Mouse (Mus musculus) left cerebral cortex, adult 9 months (tissue): ENCODE data around the gene Arhgef28.
"Not testable (repeated sequence)": the region's sequence is repeated elsewhere in the genome, so short reads cannot be mapped to it uniquely, and the experiment has no call there.

Source experiments
- DNase-seq, 2 experiments: peaks; one replicate each; pipeline ENCODE4 v3.0.0; 2022; ENCODE audit warnings: low spot score in 2 of 2

The Arhgef28 gene

DNA sequence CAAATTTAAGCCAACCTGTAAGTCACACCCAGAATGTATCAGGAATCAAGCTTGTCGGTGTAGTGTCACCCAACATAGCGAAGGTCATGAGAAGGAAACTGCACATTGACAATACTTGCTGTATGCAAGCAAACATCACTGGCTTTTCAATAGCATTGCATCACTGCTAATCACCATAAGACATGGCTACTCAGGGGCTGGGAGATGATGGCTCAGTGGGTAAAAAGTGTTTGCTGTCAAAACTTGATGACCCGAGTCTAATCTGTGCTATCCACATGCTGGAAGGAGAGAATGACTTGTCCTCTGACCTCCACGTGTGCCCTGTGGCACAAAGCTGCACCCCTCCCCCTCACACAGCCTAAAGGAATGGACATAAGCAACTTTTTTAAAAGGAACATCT, 133.0 kb downstream of the Arhgef28 start:
- DNase-seq, result no peak

DNA sequence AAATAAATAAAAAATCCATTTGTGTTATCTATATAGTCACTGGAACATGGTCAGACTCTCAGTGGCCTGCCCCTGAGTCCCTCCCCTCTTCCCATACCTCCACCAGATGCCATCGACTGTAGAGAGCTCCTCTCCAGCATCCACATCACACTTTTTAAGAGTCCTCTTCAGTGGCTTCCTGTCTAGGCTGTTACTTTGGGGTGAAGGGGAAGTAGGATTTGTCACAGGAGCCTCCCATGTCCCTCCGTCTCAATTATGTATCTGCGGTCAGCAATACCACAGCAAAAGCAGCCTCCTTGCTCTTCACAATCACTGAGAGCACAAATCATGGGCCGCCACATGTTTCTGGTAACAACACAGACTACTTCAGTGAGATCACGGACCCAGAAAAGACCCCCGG, 135.8 kb downstream of the Arhgef28 start:
- no peak for DNase-seq

DNA sequence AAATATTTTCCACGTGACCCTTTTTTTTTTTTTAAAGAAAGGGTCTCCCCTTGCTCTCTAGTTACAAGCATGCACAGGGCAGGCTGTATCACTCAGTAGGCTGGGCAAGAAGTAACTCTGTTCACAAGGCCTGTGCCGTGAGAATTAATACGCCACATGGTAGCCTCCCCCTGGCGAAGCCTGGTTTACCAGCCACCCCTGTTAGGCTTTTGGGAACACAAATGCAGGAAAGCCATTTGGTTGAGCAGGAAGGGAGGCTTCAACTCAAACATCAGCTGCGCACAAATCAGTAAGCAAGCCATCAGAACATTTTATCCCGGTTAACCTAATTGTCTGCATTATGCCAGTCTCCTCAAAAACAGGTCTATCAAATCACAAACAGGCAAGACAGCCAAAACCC, 136.6 kb downstream of the Arhgef28 start:
- DNase-seq, result no peak

DNA sequence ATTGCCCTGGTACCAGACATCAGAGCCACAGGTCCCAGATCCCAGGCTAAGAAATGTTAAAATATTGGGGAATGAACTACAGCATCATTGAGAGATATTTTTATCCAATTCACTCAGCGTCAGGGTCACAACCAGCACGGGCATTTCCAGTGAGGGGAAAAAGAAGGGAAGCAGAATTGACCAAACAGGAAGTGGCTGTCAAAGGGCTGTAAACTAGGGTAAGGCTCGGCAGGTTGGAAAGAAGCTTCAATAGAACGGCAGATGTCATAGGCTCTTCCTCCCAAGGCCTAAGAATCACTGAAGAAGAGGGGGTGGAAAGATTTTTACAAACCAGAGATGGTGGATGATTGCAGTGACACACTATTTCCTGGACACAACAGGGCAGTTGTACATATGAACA, 143.4 kb downstream of the Arhgef28 start:
- DNase-seq, result no peak

DNA sequence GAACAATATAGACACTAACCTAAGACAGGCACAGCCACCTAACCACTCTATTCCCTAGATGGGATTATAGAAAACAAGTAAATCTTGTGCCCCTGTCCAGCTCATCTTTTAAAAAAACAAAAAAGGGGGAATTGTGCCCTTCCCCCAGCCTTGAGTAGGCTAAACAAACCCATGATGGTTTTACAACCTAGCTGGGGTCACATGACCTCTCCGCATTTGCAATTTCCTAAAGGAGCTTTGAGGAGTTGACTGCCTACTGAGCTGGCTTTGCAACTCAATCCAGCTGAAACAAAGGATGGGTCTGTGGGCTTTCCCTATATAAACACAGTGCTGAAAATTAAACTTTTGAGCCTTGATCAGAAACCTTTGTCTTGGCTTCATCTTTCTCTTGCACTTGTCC, 146.1 kb downstream of the Arhgef28 start:
- not testable (repeated sequence) for DNase-seq

DNA sequence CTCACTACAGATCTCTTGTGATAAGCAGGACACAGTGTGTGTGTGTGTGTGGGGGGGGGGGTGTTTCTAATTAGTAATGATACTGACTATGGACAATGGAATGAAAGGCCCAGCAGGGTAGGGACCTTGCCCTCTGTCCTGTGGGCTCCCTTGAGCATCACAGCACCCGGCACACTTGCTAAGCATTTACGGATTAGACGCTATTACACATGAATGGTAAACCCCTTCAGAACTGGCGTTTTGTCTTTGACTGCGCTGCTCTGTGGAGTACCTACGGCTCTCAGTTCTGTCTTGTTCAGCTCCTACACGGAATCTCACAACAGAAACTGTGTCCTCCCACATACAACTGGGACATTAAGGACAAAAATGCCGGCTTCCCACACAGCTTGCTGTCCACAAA, 151.0 kb downstream of the Arhgef28 start:
- DNase-seq, result peak in 1 of 2 experiments; percentile 13

DNA sequence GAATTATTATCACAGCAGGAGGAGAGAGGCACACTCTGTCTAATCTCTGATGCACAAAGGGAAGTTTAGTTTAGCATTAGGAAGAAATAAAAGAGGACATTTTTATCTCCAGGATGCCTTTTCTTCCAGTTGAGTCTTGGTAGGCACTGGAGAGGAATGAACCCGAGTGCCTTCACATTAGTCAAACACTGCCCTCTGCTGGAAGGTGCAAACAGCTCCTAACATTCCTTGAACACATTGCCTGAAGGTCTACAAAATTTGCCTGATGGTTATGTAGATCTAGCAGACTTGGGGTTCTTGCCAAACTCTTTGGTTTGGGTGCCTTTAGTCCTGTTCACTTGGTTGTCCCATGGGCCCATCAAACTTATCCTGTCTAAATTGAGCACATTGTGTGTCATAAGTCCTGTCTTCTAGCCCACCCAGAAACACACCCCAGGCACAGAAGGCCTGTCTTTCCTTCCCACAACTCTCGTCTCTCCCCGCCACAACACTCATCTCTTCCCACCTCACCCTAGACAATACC, 165.6 kb downstream of the Arhgef28 start:
- DNase-seq, result peak in 1 of 2 experiments; percentile 37

DNA sequence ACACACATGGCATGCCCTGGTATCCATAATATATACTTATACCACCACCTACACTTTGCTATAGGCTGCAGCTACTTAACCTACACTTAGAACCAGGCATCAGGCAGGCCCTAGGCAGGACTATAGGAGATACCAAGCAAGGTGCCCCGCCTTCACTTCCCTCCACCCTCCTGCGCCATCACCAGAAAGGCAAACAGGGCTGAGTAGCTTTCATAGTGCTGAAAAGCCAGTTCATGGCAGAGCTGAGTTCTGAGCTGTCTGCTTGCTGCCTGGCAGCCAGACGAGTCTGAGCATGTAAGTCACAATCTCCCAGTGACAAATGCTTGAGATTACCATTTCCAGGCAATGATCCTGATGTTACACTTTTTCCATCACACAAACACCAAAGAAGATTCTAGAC, 167.5 kb downstream of the Arhgef28 start:
- DNase-seq, result no peak

DNA sequence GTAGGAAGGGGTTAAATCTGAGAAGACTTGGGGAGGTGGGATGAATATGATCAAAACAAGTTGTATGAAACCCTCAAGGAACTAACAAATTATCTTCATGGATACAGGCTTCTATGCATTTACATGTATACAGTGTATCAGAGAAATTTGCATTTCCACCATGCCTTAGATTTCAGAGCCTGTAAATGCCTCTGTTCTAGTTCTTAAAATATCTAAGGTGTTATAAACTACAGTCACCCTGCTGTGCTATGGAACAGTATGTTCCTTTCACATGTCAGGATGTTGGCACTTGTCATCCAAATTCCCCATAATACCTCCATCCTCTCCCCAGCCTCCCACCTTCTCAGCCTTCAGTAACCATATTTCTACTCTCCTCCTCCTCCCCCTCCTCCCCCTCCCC, 168.5 kb downstream of the Arhgef28 start:
- DNase-seq, result no peak

DNA sequence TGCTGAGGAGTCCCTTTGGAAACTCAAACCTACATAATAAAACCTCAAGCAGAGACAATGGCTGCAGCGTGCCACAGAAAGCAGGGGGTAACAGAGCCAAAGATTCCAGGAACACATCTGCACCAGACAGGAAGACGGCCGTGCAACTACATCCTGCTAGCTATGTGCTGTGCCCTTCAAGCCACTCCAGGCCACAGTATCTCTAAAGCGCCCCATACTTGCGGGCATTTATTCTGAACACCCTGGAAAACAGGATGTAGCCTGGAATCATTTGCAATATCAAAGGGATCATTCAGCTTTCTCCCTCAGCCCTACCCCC, 174.6 kb downstream of the Arhgef28 start:
- no peak for DNase-seq

DNA sequence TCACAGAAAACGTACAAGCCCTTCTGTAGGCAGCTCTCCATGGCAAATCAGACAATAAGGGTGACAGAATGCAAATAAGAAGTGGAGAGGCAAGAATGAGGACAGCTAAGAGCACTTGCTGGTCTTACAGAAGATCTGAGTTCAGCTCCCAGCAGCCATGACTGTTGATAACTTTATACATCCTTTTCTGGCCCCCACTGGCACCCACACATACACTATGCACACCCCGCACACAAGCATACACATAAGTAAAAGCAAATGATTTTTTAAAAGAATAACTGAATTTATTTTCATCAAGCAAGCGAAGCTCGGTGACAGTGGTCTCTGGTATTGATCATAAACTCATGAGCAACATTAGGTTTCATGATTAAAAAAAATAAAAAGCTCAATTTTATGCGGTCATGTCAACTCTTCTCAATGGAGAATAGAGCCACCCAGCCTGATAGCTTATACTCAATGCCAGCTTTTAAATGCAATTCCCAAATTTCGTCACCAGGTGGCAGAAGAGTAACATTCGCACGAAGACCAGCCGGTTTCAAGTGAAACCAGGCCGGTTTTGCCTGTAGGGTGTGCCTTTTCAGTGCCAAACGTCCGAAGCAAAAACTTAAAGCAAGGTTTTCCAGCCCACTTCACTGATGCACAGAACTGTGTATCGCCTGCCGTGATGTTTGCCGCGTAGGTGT, 175.1 kb downstream of the Arhgef28 start:
- DNase-seq, result peak; percentile 42 to 94

DNA sequence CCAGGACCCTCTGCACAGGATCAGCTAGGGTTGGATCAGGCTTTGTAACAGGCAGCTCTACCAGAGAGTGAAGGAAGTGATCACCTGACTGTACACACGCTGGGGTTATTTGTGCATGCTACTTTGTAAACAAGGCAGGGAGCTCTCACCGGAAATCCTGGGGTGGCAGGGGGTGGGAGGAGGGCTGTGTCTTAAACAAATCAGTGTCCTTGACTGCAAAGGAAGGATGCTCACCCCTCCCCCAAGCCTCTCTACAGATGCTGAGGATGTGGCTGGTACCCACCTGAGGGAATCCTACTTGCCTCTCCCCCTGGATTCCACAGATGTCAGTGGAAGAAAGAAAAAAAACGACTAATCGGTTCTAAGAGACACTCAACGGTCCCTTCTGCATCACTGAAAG, 176.2 kb downstream of the Arhgef28 start:
- DNase-seq, result no peak

DNA sequence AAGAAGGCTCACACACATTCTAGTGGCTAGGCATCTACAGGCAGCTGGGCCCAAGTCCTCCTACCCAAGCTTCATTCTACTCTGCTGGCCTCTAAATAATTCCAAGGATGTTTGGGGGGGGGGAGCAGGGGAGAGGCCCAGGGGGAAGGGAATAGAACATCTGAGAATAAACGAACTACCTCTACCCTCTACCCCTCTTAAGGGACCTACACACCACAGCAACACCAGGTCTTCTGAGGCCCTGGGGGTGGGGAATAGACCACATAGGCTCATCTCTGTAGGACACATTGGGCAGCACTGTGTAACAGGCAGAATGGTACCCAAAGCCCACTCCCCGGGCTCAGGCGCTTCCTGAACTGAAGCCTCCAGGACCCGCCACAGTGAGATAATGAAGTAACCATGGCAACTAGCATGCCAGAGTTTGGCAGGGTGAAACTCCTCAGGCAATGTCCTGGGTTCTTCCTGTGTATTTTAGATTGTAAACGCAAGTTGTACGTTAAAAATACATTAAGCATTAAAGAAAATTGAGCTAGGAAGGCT, 177.5 kb downstream of the Arhgef28 start:
- no peak for DNase-seq

DNA sequence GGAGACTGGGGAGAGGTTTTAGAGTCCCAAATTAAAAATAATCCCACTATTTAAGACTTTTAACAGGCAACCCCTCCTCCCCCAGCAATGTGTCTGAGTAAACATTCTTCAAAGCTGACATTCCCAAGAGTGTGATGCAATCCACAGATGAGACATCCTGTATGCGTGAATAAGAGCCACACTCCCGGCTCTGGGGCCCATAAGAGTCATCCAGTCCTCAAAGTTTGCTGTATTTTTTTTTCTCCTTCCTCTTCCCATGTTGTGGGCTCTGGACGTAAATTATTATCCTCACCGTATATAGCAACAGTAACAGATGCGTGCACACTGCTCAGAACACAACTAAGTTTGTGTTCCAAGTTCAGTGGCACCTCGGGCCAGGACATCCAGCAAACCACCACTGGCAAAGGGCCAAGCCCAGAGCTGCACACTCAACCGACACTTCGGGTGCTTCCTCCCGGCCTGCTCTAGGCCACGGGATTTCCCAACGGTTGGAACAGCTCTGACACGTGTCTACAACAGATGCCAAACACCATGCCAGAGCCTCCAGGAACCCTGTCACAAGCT, 178.5 kb downstream of the Arhgef28 start:
- DNase-seq, result no peak

DNA sequence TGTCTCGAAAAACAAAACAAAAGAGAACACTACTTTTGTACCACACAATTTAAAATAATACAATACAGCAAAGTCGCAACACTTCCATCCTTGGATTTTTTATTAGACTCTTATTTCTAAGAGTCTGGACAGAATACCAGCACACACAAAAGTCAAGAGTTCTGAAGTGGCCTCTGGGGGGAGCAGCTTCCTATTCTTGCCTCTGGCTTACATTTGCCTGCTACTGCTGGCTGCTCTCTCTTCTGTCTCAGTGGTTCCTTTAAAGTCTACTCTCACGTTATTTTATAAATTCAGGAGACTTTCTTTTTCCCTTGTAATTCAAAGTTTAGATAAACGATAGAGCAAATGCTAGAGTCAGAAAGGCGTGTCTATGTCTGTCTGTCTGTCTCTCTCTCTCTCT, 179.1 kb downstream of the Arhgef28 start:
- no peak for DNase-seq

DNA sequence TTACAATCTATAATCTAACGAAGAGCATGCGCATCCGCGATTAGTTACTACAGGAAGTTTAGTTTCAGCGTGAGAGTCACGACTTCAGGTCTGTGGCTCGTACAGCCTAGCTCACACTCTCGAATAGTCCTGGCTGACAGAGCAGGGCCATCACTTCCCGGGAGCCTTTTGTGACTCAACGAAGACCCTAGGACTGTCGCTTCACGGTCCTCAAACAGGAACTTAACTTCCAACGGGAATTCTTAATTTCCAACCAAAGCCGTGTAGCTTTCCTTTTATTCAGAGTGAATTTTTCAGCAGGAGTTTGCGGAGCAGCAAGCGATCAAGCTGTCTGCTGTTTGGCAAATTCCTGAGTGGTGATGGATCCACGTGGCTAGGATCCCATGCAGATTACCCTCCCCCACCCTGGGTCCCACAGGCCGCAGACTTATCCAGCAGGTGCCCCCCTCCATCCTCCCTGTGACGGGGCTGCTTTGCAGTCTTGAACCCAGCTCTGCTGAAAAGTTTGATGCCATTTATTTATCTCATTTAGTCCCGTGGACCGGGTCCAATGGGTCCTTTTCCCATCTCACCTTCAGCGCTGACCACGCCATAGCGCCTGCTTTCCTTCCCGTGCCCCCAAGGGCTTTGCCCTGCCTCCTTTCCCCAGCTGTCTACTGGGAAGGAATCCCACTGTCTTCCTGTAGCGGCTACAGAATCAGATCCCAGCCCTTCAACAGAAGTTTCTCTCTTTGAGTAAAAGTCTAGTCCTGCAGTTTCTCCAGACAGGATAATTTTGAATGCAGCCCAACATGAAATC, 180.3 kb downstream of the Arhgef28 start:
- DNase-seq, result no peak

DNA sequence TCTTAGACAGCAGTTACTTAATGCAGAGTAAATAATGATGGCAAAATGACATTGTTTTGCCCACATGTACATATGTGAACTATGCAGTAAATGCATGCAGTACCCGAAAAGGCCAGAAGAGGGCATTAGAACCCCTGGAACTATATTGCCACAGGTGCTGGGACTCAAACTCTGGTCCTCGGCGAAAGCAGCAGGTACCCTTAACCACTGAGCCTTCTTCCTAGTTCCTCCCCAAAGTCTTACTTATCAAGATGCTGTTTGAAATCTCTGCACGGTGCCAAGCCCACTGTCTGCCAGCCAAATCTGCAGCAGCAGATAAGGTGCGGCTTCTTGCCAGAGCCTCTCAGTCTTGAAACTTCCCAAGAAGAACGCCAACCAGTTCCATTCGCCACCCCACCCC, 181.1 kb downstream of the Arhgef28 start:
- DNase-seq, result no peak

DNA sequence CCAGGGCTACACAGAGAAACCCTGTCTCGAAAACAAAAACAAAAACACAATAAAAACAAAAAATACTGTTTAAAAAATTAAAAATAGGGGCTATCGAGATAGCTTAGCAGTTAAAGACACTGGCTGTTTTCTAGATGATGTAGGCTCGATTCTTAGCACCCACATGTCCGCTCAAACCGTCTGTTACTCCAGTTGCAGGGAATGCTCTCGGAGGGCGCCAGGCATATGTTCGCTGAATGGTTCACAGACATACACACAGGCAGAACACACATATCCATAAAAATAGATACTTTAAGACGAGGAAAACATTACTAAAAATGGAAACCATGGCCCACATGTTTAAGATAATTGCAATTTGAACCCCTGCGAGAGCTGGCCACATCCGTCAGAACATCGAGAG, 181.6 kb downstream of the Arhgef28 start:
- no peak for DNase-seq

DNA sequence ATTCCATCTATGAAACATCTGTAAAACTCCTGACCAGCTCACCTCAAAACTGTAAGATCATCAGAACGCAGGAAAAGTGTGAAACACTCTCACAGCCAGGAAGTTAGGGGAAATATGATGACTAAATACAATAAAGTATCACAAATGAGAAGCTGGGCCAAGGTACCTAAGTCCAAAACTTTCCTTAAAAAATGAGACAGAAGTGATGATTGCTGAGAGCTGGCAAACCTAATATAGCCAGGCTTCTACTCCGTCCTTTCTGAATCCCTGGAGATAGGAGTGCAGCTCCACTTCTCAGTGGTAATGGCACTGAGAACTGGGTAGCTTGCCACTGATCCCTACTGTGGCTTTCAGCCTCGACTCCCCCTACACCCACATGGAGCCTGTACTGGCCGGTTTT, 184.3 kb downstream of the Arhgef28 start:
- no peak for DNase-seq

DNA sequence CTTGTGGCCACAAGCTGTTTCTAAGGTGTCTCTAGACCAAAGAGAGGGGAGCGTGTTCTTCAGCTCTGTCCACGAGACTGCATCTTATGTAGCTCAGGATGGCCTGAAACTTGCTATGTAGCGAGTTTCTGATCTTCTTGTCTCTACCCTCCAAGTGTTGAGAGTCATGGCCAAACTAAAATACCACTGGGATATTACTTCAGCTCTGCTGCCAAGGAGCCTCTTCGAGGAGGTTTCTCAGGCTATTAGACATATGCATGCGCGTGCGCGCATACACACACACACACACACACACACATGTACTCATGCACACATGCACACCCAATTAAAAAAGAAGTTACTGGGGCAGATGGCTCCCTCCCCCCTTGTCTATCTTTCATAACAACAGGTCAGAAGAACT, 187.4 kb downstream of the Arhgef28 start:
- not testable (repeated sequence) for DNase-seq

DNA sequence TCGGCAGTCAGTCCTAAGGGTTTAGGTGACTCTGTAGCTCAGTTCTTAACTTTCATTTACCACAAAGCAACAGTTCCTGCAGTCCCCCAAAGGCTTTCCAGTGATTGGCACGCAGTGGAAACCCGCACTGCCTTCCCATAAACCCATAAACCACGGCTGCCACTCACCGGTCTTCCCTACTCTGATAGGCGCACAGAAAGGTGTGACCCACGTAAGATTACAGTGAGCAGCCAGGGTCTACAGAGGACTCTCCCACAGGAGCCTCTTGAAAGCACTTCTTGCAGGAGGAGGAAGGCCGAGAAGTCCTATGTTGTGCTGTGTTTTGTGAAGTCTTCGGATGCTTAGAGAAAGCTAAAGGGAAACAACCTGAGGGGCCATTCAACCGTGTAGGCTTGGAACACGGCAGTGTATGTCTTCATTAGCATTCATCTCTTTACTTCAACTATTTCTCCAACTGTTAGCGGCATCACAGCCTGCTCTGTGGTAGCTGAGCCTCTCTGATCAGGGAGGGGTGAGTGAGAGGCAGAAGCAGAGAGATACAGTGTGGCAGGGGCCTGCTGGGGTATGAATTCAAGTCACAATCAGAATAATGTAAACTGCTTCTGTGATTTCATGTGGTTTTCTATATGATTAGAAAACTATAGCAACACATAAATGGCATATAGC, 189.2 kb downstream of the Arhgef28 start:
- peak; percentile 18 to 49 for DNase-seq
